Mouse (Mus musculus) ovary, postnatal 14 days (tissue): ENCODE measurements at regions not wholly inside any gene's neighbourhood (a gene's known extent, or its start where the extent isn't known, plus 50 kb on each side); places are given as distances from the start of the nearest gene placed in this dataset.
"Not testable (repeated sequence)": the region's sequence is repeated elsewhere in the genome, so short reads cannot be mapped to it uniquely, and the experiment has no call there.

ENCODE experiments used
- DNase-seq: peaks from one replicate; pipeline ENCODE4 v3.0.0; 2022; ENCODE audit warnings: low spot score

DNA sequence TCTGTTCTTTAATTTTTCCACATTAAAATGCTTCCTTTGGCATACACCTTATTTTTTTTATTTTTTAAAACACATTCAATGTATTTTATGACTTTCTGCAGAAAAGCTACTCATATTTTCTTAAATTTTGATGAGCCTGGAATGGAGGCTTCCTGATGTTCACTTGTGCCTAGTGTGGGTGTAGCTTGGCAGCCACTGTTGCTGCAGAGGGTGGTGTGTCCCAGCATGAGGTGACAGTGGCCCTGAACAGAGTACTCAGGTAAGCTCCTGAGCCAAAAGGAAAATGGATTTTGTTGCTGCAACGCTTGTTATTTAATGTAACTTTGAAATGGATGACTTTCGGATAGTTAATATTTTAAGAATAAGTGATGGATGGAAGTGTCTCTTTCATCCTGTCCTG lies 170.6 kb downstream of the Eipr1 start:
- no peak for DNase-seq

DNA sequence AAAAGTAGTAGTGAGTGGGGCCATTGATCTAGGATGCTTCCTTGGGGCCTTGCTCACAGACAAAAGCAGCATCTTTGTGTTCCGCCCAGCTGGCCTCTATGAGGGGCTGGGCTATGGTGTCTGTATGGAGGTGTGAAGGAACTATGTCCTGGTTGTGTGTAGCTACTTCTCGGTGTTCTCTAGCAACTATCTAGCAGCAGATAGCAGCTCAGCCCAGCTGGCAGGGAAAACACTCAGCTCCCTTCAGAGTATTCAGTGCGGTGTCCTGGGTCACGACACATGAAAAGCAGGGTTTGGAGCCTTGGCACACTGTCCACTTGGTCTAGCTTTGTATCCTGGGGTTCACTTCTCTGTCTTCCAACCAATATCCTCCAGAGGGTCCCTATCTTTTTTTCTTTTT lies 173.6 kb downstream of the Eipr1 start:
- DNase-seq, result no peak

DNA sequence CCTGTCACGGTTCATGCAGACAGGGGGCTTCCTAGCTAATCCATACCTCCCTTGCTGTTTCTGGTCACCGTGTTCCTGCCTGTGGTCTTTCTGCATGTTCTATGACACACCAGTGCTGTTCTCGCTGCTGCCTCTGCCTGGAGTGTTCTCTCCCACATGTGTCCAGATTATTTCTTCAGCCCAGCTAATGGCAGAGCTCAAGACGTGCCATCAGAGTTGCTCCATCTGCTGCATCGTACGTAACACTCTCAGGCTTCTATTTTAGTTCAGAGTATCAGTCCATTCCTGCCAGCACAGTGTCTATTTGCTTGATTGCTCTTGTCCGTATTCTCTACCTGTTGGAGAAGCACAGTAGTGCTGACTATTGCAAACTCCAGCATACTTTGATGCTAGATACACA lies 188.3 kb downstream of the Eipr1 start:
- no peak for DNase-seq

DNA sequence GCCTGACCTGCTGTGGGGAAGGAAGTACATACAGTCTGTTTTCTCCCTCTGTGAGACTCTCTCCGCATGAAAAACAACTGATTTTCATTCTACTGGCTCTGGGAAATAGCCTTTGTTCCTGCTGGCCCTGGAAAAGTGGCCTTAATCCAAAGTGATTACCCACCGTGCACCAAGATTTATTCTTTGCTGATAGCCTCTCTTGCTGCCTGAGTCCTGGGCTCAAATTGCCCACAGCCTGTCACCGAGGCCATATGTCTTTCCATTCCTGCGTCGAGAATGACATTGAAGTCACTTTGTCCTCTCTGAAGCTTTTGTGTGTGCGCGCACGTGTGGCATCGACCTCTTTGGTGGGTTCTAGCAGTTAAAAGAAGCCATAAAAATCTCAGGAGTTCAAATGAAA lies 197.3 kb downstream of the Eipr1 start:
- DNase-seq, result peak; percentile 3

DNA sequence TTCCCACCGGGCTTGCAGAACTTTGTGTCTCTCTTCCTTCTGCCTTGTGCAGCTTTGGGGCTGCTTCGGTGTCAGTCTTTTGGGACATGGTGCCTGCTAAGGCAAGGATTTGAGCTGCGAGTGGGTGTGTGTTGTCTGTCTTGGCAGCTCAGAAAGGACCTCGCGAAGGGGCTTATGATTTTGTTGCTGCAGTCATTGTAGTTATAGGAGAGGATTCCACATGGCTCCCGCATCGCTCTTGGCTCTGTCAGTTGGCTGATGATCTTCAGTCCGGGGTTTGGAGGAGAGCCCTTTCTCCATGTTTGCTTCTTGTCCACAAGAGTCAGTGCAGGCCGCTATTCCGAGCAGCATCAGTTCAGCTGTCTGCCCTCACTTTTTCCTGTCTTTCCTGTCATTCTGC lies 197.7 kb downstream of the Eipr1 start:
- DNase-seq, result no peak

DNA sequence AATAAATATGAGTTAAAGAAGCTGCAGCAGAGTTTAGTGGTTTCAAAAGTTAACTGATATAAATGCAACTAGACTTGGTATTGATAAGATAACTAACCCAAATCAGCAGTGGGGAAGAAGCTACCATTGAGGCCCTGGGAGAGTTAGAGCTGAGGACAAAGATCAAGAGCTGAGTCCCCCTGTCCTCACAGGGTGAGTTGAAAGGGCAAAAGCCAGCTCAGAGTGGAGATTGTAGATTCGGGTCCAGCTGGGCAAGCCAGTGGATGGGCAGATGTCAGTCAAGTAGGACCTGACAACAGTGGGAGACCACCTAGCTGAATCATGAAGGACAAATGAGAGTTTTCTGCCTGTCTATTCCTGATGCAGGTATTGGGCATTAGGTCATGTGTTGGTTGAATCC lies 205.6 kb downstream of the Eipr1 start:
- no peak for DNase-seq

DNA sequence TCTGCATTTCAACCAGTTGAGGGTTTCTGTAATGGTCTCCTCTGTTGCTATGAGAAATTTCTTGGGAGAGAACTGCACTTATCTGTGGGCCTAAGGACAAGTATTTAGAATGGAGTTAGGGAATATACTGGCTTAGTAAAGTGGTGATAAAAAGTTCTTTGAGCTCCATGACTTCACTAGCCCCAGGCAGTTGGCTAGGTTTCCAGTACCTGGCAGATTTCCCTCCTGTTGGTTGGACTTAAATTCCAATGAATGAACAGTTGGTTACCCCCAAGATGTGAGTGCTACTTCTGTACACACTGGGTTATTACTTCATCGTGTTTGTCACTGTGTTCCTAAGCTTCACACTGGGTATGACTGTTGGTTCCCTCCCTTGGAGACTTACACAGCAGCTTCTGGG lies 207.1 kb downstream of the Eipr1 start:
- no peak for DNase-seq

DNA sequence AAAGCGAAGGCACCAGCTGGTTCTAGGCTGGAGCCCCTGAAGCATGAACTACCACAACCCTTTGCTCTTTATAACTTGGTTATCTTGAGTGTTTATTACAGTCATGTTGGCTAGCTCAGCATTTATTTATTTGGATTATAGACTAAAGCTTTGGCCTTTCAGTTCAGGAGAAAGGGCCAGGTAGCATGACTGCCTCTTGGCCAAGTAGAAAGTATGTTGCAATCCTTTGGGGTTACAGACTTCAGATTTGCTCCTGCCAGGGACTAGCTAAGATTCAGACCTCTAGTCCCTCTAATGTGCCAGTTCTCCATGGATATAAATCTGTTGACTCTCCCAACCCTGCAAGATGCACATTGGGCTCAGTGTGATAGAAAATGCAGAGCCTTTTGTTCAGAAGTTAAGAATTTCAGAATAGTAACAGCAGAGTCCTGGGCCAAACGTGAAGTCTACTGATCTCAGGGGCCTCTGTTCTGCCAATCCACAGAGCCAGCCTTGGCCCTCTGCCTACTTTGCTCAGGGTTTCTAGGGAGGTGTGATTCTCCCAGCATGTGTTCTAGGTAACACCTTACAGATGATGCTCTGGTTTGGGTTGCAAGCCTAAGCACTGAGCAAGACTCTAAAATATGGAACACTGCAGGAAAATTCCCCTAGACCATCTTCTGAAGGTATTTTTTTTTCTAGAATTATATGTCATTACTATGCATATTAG lies 218.2 kb downstream of the Eipr1 start:
- DNase-seq, result no peak

DNA sequence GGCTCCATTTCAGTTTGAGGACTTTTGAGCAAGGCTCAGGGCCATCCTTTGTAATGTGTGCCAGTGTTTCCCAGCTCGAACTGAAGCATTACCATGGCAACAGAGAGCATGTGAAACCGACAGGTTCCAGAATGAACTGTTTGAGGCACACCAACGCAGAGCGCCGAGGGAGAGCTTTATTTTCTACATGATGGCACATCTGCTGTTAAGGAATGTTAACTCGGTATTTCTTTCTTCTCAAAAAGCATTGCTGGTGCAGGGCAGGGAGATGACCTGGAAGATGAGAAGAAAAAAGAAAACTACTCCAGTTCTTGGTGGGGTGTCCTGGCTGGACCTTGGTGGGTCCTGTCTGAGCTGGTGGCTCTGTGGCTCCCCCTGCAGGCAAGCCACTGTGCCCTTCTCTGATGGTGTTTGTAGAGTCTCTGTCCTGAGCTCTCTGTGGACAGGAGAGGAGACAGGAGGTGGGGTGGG lies 223.0 kb downstream of the Eipr1 start:
- no peak for DNase-seq

DNA sequence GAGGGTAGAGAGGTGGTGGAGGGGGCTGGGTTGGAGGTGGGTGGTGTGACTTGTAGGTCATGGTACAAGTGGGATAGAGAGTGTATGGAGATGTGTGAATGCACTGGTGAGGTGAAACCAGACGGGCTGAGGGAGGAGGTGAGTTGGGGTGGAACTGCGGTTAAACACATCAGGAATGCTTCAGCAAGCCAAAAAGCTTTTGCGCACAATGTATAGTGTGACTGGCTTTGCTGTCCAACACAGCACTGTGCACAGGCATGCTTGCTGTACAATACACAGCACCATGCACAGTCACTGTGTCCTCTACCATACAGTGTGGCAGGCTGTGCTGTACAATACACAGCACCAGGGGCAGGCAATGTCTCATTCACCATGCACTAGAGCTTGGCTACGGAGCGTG lies 223.6 kb downstream of the Eipr1 start:
- DNase-seq, result no peak

DNA sequence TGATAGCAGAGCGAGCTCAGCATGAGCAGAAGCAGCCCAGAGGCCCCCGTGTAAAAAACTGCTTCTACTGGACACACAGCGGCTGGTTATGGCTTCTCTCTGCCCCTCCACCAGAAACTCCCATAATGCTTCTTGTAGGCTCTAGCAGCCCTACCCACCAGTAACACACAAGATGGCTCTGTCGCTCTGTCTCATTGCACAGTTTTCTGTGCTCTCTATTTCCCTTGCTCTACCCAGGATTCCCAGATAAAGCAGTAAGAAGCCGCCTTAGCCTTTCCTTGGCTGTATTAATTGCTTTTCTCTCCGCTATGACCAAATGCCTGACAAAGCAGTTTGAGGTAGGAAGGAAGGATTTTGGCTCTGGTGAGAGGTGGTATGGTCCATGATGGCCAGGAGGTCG lies 228.1 kb downstream of the Eipr1 start:
- no peak for DNase-seq

DNA sequence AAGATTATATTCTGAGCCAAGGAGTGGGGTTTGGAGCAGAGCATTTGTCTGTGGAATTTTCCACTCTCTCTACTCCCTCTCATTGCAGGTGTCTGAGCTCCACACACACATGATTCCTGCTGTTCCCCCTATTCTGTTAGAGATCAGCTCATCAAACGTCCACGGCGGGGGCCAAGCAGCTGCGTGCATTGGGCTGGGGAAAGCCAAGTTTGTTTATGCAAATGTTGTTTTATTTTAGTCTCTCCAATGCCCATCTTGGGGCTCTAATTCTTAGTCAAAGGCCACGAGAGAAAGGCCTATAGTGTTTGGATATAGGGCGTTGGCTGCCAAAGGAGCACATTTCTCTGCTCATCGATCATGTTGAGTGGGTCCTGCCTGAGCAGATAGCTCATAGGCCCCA lies 234.6 kb downstream of the Eipr1 start:
- DNase-seq, result no peak

DNA sequence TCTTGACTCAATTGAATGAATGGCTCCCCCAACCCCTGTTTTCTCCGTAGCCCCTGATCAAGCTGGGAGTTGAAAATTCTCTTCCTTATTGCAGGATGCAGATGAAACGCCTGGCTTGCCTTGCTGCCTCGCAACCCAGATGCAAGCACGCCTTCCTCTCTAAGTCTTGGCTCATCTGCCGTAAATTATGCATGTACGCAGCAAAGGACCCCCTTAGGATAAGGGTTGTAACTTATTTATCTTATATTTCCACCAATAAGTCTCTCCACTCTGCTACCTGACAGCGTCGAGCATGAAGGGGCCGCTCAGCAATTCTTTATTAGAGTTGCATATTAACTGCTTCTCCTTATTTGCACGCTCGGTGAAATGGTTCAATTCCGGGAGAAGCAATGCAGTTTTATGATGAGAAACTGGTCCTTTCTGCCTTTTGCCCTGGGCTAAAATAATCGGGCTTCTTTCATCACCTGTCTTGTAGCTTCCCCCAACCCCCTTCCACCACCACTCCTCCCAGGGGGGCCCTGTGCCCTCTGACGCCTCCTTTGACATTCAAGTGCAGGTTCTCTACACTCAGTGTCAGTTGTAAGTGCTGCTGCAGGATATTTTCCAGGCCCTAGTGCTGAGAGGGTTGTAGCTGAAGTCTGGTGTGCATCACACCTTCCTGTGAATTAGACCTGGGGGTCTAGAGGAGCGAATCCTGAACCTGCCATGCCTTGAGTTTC lies 246.0 kb downstream of the Eipr1 start:
- DNase-seq, result no peak

DNA sequence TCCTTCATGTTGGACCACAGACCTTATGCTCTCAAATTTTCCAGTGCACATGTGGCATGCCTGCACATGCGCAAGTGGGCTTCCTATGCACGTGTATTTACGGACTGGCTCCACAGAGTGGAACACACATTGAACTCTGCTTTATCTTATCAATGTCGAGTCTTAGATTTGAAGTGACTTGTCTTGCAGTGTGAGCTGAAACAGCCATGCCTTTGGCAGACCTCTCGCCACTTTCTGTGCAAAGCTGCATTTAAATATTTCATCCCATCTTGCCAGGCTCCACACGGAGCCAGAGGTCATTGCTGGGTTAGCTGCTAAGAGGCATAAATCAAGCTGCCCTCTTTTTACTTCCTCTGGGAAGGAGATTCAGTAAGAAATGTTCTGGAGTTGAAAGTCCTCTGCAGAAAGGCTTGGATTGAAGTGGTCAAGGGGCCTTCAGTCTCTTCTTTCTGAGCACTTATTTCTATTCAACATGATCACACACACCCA lies 248.4 kb downstream of the Eipr1 start:
- DNase-seq, result no peak

DNA sequence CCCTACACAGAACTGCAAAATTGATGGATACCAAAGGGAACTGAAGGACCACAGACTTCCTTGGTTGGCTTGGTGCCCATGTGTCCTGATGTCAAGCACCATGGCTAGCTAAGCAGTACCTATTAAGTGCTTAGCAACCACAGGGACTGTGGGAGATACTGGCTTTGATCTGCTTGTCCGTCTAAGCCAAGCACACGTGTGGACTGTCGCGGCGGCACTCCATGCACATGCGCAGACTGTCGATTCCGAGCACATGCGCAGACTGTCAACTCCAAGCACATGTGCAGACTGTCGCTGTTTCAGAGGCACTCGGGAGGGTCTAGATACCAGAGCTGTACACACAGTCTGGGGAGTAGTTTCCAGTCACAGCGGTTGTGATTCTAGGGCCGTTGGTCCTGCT lies 252.9 kb downstream of the Eipr1 start:
- no peak for DNase-seq

DNA sequence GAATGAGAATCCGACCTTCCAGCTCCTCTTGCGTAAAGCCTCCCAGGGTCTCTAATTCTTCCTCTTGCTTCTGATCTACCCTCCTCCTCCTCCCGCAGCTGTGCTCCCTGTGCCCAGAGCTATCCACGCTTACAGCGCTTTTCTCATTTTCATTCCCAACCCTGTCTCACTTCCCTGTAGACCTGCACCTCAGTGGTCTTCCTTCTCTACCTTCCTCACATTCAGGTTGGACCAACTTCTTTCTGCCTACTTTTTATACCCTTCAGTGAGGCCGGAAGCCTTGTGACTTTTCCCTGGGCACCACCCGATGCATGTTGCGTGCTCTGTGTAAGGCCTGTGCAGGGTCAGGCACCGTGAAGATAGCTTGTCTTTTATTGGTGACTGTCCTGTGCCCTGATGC lies 263.0 kb downstream of the Eipr1 start:
- no peak for DNase-seq

DNA sequence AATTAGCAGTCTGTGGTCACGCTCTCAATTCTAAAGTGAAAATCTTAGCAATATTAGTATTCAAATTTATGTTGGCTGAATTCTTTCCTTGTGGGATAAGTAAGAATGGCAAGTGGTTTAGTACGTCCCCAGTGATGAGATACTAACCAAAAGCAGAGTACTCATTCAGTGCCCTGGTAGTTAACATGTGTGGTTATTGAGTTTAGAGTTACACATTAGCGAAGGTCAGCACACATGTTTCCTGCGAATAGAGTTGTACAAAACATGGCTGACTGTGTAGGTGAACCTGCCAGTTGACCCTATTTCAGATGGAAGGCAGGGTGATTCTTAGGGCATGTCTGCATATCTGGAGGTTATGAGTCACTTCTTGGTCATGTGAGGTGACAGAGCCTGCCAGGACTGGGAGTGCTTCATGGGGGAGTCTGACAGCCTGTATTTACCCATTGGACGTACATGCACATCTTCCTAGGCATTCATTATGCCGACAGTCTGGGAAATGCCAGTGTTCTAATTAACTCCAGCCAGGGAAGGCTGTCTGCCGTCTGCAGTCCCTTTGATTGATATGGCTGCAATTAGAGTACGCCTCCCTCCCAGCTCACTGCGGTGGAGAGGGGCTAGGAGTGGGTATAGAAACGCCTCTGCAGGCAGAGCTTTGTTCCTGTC lies 263.7 kb downstream of the Eipr1 start:
- DNase-seq, result no peak

DNA sequence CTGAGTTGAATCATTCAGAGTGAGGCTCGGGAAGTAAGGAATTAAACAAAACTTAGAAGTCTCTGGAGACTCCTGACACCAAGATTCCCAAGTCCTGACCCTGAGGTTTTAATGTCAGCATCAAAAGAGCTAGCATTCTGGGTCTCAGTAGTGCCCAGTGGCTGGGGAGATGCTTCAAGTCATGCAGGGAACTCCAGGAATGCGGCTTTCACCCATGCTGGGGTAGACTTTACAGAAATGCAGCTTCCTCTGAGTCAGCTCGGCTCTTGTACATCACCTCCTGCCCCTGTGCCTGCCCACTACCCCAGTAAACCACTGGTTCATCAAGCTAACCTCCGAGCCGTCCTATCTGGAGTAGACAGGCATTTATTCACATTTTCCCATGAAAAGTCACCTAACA lies 269.5 kb downstream of the Eipr1 start:
- no peak for DNase-seq

DNA sequence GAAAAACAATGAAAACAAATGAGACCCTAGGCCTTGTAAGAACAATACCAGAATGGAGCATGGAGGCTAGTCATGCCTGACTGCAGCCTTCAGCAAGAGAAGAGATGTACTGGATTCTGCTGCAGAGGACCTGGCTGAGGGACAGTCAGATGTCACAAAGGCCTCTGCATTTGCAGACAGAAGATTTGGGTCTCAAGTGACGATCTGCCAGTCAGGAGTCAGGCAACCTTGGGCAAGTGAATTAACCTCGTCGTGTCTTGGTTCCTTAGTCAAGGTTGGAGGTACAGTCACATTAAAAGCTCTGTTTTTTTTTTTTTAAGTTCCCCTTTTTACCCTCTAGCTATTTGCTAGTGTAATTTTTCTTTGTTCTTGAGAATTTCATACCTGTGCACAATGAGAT lies 276.6 kb downstream of the Eipr1 start:
- DNase-seq, result no peak

DNA sequence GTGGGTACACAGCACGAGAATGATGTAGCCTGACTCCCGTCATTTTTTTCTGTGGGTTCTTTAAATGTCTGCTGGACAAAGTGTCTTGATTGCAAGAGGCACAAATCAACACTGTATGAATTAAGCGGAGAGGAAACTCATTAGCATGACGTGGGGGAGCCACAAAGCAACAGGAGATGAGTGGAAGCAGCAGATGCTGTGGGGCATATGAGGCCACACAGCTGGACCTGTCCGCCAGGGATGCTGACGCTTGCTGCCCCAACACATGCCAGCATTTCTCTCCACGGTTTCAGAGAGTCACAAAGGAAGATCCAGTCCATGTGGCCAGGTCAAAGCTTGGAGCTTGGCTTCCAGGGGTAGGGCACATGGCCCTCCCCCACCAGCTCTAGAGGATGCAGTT lies 277.9 kb downstream of the Eipr1 start:
- DNase-seq, result no peak

DNA sequence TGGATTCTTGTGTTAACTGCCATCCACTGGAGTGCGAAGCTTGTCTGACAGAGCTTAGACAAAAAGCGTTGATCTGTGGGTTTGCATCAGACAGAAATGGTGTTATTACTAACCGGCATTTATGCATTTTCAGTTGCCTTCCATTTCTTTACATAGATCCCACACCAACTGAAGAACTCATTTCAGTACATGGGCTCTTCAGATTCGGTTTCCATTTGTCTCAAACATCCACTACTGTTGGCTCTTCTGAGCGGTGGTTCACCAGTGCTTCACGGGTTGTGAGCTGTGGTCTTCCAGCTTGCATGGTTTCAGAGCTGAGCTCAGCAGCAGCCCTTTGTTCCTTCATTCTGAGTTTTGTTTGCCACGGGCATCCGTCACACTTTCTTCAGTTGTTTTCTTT lies 294.4 kb downstream of the Eipr1 start:
- DNase-seq, result no peak

DNA sequence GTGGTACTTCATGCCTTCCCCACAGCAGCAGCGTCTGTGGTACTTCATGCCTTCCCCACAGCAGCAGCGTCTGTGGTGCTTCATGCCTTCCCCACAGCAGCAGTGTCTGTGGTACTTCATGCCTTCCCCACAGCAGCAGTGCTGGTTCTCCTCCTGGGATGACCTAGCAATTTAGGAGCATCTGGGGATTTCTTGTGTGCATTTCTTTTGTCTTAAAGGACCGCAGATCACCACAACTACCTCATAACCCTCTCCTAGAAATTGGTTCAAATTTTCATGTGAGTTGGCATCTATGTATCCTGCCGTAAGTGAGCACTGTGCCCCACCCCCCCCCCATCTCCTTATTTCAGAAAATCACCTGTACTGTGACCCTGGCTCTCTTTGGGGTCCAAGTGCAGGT lies 297.0 kb downstream of the Eipr1 start:
- DNase-seq, result not testable (repeated sequence)

DNA sequence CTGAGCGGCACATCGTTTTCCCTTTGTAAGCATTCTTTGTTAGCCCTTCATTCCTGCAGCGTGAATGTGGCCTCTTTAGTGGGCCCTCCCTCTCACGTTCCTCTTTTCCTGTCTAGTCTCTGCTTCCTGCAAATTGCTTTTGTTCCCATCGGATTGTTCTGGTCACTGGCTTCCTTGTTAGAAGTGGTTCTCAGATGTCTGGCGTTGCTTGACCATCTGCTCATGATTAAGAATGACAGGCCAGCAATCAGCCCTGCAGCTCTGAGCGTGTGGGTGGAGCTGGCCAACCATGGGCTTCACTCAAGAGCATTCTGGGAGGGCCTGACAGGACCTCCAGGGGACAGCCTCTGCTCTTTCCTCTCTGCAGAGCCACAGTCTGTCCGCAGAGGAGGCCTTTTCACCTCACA lies 297.5 kb downstream of the Eipr1 start:
- peak; percentile 4 for DNase-seq
